Mouse (Mus musculus): ENCODE results near the gene Nr5a1.

DNA sequence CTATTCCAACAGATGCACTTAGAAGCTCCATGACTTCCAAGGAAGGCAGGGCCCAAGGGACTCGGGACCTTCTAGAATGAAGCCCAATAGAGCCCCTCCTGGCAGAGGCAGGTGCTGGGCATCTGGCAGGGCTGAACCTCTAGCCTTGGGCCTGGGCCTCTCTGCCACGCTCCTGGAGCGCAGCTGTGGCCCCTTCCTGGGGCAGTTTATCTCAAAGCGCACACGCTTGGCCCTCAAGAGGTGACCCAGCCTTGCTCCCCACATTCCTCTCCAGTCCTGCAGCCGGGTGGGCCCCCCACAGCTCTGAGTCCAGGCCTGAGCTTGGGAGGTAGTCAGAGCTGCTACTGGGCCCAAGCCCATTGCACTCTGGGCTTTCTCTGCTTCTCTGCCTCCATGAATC is 5.0 kb upstream of the Nr5a1 start:
- TF ChIP-seq MAFK (IDR thresholded peaks at IDR 0.05; ENCODE audit: insufficient read depth, low read depth, low read length) (no peak), ZC3H11A (IDR thresholded peaks at IDR 0.05; ENCODE audit: borderline replicate concordance, low read depth, low read length) (no peak), ZNF384 (IDR thresholded peaks at IDR 0.05; ENCODE audit: low read depth, low read length) (no peak), HCFC1 (IDR thresholded peaks at IDR 0.05; ENCODE audit: borderline replicate concordance, insufficient read depth, low read length) (no peak), CHD2 (IDR thresholded peaks at IDR 0.05; ENCODE audit: low read depth, low read length) (no peak)
